Mouse (Mus musculus): ENCODE results near the gene Lmod2.

Lmod2 gene

GRCm38 (mm10) chr6:24602351-24602750, 4.8 kb downstream of the Lmod2 start:
- no peak for DNase-seq (ENCODE audit: low read depth, low spot score)

DNA sequence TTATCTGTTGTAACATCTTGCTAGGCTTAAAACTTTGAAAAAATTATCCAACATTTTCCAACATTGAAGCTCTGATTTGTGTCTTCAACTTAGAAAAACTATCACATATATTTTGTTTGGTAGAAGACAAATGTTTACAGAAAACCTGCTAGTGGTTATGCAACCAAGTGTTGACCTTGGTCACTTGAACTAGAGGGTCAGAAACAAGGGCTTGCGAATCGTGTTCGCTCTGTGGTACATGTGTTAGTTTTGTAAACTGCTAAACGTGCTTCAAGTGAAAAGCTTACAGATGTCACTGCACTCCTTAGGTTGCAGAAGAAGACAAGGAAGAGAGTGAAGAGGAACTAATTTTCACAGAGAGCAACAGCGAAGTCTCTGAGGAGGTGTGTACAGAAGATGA, 5.4 kb downstream of the Lmod2 start:
- no peak for DNase-seq (ENCODE audit: low read depth, low spot score)

- DNase-seq (ENCODE audit: low read depth, low spot score) = no peak
Measured at GRCm38 (mm10) chr6:24604289-24604688, 6.7 kb downstream of the Lmod2 start.

DNA sequence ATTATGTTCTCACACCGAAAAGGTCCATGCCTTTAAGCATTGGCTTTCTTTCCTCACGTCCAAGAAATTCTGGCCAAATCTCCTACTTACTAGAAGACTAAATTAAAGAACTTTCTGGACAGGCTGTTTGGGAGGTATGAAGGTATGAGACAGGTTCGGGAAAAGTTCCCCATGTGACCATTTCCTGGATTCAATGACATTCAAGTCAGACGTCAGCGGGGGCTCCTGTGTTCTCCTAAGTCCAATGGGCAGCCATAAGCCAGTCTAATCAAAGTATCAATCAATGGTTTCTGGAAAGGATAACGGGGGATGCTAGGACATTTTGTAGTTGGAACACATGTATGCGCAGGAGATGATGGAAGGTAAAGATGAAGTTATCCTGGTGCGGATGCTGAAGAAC, 8.1 kb downstream of the Lmod2 start:
- no peak for DNase-seq (ENCODE audit: low read depth, low spot score)

GRCm38 (mm10) chr6:24606512-24606911, 8.9 kb downstream of the Lmod2 start:
- DNase-seq (ENCODE audit: low read depth, low spot score) = no peak

GRCm38 (mm10) chr6:24607531-24607930, 10.0 kb downstream of the Lmod2 start:
- DNase-seq (ENCODE audit: low read depth, low spot score) = no peak

GRCm38 (mm10) chr6:24608129-24608528, 10.6 kb downstream of the Lmod2 start:
- no peak for DNase-seq (ENCODE audit: low read depth, low spot score)

GRCm38 (mm10) chr6:24608682-24609081, 11.1 kb downstream of the Lmod2 start:
- no peak for DNase-seq (ENCODE audit: low read depth, low spot score)

- DNase-seq (ENCODE audit: low read depth, low spot score) = no peak
Measured at GRCm38 (mm10) chr6:24609531-24609930, 12.0 kb downstream of the Lmod2 start.

- DNase-seq (ENCODE audit: low read depth, low spot score) = no peak
Measured at GRCm38 (mm10) chr6:24610358-24610757, 12.8 kb downstream of the Lmod2 start.

DNA sequence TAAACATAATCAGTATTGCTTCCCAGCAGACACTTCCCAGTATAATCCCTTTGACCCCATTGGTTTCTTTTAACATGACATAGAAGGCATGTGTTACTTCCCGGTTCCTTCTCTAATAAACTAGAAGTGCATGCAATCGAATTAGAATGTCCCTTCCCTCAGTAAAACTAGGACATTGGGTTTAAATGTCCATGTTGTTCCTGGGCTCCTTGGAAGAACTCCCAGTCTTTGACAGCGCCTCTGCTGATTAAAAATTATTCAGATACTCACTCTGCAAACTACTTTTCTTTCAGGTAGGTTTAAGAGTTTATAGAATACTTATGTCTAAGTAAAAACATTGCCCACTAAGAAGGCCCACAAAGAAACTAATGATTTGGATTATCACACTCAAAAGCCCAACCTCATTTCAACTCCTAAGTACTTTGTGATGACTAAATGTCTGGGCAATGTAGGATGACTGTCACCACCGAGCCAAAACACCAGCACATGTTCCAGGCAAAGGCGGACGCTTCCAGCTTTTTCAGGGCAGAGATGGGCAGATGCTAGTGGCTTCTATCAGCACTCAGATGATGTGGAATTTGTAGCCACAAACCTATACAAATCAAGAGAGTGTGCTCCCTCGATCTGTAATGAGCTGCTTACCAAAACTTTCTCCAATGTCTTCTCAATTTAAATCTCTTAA, 14.7 kb downstream of the Lmod2 start:
- no peak for DNase-seq (ENCODE audit: low read depth, low spot score)

DNA sequence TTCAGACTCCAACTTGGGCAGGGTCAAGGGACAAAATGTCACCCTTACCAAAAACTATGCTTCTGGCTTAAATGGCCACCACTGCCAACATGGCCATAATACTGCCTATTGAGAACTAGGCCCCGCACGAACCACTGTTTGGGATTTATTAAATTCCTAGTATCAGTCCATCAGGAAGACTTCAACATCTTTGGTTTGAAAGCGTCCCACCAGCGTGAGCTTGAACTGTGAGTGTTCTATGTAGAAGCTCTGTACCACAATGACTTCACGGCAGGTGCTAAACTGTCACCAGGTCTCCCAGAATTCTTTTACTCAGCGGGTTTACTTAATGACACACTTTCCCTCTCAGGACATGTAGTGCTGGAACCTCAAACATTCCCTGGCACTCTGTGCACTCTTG, 15.8 kb downstream of the Lmod2 start:
- DNase-seq (ENCODE audit: low read depth, low spot score) = no peak

GRCm38 (mm10) chr6:24613918-24614317, 16.4 kb downstream of the Lmod2 start:
- DNase-seq (ENCODE audit: low read depth, low spot score) = no peak

GRCm38 (mm10) chr6:24616746-24617145, 19.2 kb downstream of the Lmod2 start:
- no peak for DNase-seq (ENCODE audit: low read depth, low spot score)

DNA sequence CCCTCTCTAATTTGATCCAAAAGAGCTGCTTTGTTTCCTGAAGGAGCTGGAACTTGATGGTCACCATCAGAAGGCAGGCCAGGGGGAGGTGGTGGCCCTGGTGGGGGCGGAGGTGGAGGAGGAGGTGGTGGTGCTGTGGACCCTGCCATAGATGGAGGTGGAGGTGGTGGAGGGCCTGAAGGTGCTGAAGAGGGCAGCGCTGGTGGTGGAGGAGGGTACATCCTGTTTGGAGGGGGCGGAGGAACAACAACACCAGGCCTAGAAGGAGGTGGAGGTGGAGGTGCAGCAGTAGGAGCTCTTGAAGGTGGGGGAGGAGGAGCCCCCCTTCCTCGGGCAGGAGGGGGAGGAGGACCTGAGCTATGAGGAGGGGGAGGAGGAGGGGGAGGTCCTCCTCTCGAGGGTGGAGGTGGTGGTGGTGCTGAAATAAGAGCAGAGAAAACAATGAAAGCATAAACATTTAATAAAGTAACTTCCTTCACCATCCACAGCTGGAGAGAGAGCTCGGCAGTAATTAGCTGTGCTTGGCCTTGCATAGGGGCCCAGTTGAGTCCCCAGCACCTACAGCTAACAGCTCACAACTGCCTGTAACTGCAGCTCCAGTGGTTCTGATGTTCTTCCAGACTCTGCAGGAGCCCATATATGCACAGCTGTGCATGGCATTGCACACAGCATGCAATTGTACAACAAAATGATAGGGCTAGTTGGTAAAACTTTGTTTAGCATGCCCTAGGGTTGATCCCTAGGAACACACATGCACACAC, 21.9 kb downstream of the Lmod2 start:
- DNase-seq (ENCODE audit: low read depth, low spot score) = no peak

DNA sequence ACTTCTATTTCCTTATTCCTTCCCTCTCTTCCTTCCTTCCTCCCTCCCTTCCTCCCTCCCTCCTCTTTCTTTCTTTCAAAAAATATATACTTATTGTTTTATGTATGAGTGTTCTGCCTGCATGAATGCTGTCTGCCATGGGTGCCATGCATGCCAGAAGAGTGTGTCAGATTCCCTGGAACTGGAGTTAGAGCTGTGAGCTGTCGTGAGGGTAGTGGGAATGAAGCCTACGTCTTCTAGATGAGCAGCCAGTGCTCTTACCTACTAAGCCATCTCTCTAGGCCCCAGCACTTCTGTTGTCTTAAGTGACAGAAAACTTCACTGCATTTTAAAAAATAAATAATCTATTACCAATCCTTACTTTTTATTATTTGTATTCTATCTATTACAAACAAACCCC, 23.4 kb downstream of the Lmod2 start:
- DNase-seq (ENCODE audit: low read depth, low spot score) = no peak

GRCm38 (mm10) chr6:24622098-24622497, 24.5 kb downstream of the Lmod2 start:
- DNase-seq (ENCODE audit: low read depth, low spot score) = no peak

GRCm38 (mm10) chr6:24627586-24628030, 30.0 kb downstream of the Lmod2 start:
- peak; percentile 54 for DNase-seq (ENCODE audit: low read depth, low spot score)

DNA sequence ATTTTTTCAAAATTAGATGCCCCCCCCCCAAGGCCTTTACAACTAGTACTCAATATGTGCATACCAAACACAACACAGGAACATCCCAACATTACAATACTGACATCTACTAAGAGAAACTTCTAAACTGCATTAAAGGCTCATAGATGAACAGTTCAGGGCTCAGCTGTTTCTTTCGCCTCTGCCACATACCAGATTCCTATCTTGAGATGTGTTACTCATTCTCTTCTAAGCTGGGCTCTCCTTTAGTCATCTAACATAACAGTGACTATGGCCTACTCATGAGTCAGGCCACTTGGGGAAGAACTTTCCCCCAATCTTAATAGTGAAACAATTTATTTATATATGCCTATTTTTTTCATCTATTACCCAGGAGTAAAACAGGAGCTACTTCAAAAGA, 30.9 kb downstream of the Lmod2 start:
- no peak for DNase-seq (ENCODE audit: low read depth, low spot score)

GRCm38 (mm10) chr6:24632061-24632460, 34.5 kb downstream of the Lmod2 start:
- DNase-seq (ENCODE audit: low read depth, low spot score) = no peak

GRCm38 (mm10) chr6:24634065-24634464, 36.5 kb downstream of the Lmod2 start:
- DNase-seq (ENCODE audit: low read depth, low spot score) = no peak

- DNase-seq (ENCODE audit: low read depth, low spot score) = no peak
Measured at GRCm38 (mm10) chr6:24635814-24636213, 38.3 kb downstream of the Lmod2 start.

GRCm38 (mm10) chr6:24641286-24641685, 43.7 kb downstream of the Lmod2 start:
- no peak for DNase-seq (ENCODE audit: low read depth, low spot score)
